Mouse (Mus musculus) liver, embryonic 16.5 days (tissue): ENCODE results near the gene Kif6. TPM values are rescaled to one million over a fixed set of nuclear protein-coding genes. Genes with fewer than 3 reads are reported as not detected.

Experiments
- ATAC-seq: fragments of 200-750 bp; cut with Nextera tagmentation; 2 replicates; pipeline ENCODE4 v1.8.0; 2017; ENCODE audit warnings: low read depth, mild to moderate bottlenecking, moderate number of reproducible peaks, moderate library complexity
- H3K27ac ChIP-seq: fragments of 300-500 bp; sonication (generic); 2 replicates; pipeline ENCODE4 v1.5.1; 2014; ENCODE audit warnings: mild to moderate bottlenecking, low read length
- H3K27me3 ChIP-seq: fragments of 300-500 bp; sonication (generic); 2 replicates; pipeline ENCODE4 v1.6.1; 2014; ENCODE audit warnings: low read depth, low read length, mixed read lengths; ENCODE audit not compliant: control insufficient read depth, insufficient read depth
- H3K36me3 ChIP-seq: fragments of 300-500 bp; sonication (generic); 2 replicates; pipeline ENCODE4 v1.6.1; 2014; ENCODE audit warnings: mild to moderate bottlenecking; ENCODE audit not compliant: control insufficient read depth, insufficient read depth
- H3K4me1 ChIP-seq: fragments of 300-500 bp; sonication (generic); 2 replicates; pipeline ENCODE4 v1.6.1; 2014; ENCODE audit warnings: low read depth, low read length, mixed read lengths; ENCODE audit not compliant: control insufficient read depth
- H3K4me2 ChIP-seq: fragments of 300-500 bp; sonication (generic); 2 replicates; pipeline ENCODE4 v1.6.1; 2014; ENCODE audit warnings: low read depth, low read length, mixed read lengths
- H3K4me3 ChIP-seq: fragments of 300-500 bp; sonication (generic); 2 replicates; pipeline ENCODE4 v1.5.1; 2014; ENCODE audit warnings: low read depth, mild to moderate bottlenecking, low read length
- H3K9ac ChIP-seq: fragments of 300-500 bp; sonication (generic); 2 replicates; pipeline ENCODE4 v1.6.1; 2014; ENCODE audit warnings: low read depth, low read length
- H3K9me3 ChIP-seq: fragments of 300-500 bp; sonication (generic); replicated peaks from 2 replicates; pipeline ENCODE4 v1.6.1; 2016; ENCODE audit warnings: low read length; ENCODE audit not compliant: control insufficient read depth
- WGBS: fragments of 180-500 bp; shearing (Covaris S2); extraction: QIAGEN DNeasy Blood & Tissue Kit; methylation state at CpG from one replicate; pipeline ENCODE4 v1.1.7; 2014; ENCODE audit not compliant: insufficient replicate concordance; 5-methylcytosine and 5-hydroxymethylcytosine counted together
- polyA plus RNA-seq: library from polyadenylated mRNA; unstranded; fragments of >200 nt; fragmentation: Nextera tagmentation; extraction: Ambion mirVana; gene quantifications from 2 replicates; pipeline ENCODE4 v1.2.1, GENCODE M21; 2015

Gene Kif6
- polyA plus RNA-seq, 1 experiment from 2014 or later = 0.11 TPM

- no peak overlapping the region for H3K27ac ChIP-seq
- H3K4me2 ChIP-seq = no peak overlapping the region
- no peaks in the 10 kb centered on the region for H3K9me3 ChIP-seq
- H3K27me3 ChIP-seq = no peaks in the 10 kb centered on the region
- H3K9ac ChIP-seq = no peak overlapping the region
- WGBS = 46% methylated on average over 3 of the region's 3 CpGs
- no peaks in the 10 kb centered on the region for H3K4me1 ChIP-seq
- H3K4me3 ChIP-seq = no peak overlapping the region
- ATAC-seq = no peak
- no peaks in the 10 kb centered on the region for H3K36me3 ChIP-seq
Measured at GRCm38 (mm10) chr17:49796116-49796515, 181.2 kb downstream of the Kif6 start.

- ATAC-seq = no peak
- Histone ChIP-seq H3K4me1 (no peaks in the 10 kb centered on the region), H3K27ac (no peak overlapping the region), H3K9ac (no peak overlapping the region), H3K4me3 (no peak overlapping the region), H3K27me3 (no peaks in the 10 kb centered on the region), H3K4me2 (no peak overlapping the region), H3K9me3 (no peaks in the 10 kb centered on the region), H3K36me3 (no peaks in the 10 kb centered on the region)
- WGBS = 56% methylated on average over 5 of the region's 5 CpGs
Measured at GRCm38 (mm10) chr17:49799168-49799567, 184.2 kb downstream of the Kif6 start.

DNA sequence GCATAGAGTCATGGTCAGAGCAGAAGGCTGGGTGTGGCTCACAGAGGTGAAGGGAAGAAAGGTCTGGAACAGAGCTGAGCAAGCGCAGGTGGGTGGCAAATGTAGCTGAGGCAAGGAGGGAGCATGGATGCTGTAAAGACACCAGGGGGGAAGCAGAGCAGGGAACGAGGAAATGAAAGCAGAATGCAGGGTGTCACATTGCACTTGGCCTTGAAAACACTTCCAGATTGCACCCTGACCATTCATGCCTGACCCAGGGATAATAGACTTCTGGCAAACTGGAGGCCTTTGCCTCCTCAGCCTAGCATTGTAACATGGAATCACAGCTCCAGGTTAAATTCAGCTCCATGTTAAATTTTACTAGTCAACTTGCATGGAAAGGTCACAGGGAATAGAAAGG is 185.2 kb downstream of the Kif6 start:
- Histone ChIP-seq H3K27ac (no peak overlapping the region), H3K36me3 (no peaks in the 10 kb centered on the region), H3K4me3 (no peak overlapping the region), H3K9ac (no peak overlapping the region), H3K27me3 (no peaks in the 10 kb centered on the region), H3K4me2 (no peak overlapping the region), H3K4me1 (no peaks in the 10 kb centered on the region), H3K9me3 (no peaks in the 10 kb centered on the region)
- WGBS = 46% methylated on average over 2 of the region's 2 CpGs
- ATAC-seq = no peak

GRCm38 (mm10) chr17:49807461-49807860 is 192.5 kb downstream of the Kif6 start:
- H3K36me3 ChIP-seq = no peaks in the 10 kb centered on the region
- no peak overlapping the region for H3K4me2 ChIP-seq
- no peak overlapping the region for H3K27ac ChIP-seq
- ATAC-seq = no peak
- H3K4me1 ChIP-seq = no peaks in the 10 kb centered on the region
- 54% methylated on average over 4 of the region's 4 CpGs for WGBS
- H3K4me3 ChIP-seq = no peak overlapping the region
- no peaks in the 10 kb centered on the region for H3K9me3 ChIP-seq
- H3K27me3 ChIP-seq = no peaks in the 10 kb centered on the region
- no peak overlapping the region for H3K9ac ChIP-seq

DNA sequence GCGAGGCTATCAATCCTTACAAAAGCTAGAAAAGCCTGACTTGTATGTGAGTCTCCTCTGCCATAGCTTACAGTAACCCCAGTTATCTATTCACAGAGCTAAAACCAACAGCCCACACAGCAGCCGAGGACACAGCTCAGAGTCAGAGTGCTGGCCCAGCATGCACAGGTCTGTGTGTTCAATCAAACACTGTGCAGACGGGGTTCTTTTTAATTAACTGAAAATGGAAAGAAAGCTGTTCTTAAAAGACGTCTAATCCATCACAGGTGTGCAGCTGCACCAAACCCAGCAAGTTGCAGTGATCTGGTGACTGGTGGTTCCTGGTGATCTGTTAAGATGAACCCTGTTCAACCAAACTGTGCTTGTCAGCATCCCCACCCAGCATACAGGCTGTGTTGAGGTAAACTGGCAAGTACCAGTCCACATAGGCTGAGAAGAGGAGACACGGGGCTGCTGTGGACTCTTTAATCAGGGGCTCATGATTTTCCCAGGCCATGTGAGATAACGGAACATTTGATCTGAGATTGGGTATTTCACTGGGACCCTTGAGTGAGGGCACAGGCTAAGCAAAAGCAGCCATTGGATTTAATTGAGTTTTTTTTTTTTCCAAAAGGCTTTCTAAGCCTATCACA is 193.9 kb downstream of the Kif6 start:
- no peaks in the 10 kb centered on the region for H3K9me3 ChIP-seq
- no peaks in the 10 kb centered on the region for H3K36me3 ChIP-seq
- no peak overlapping the region for H3K27ac ChIP-seq
- no peak for ATAC-seq
- no peak overlapping the region for H3K9ac ChIP-seq
- H3K27me3 ChIP-seq = no peaks in the 10 kb centered on the region
- H3K4me2 ChIP-seq = no peak overlapping the region
- H3K4me1 ChIP-seq = no peaks in the 10 kb centered on the region
- 52% methylated on average over 6 of the region's 6 CpGs for WGBS
- no peak overlapping the region for H3K4me3 ChIP-seq

- Histone ChIP-seq H3K9me3 (no peaks in the 10 kb centered on the region), H3K9ac (no peak overlapping the region), H3K27me3 (no peaks in the 10 kb centered on the region), H3K4me3 (no peak overlapping the region), H3K4me2 (no peak overlapping the region), H3K4me1 (no peaks in the 10 kb centered on the region), H3K27ac (no peak overlapping the region), H3K36me3 (no peaks in the 10 kb centered on the region)
- WGBS = 67% methylated on average over 5 of the region's 5 CpGs
- ATAC-seq = no peak
Measured at GRCm38 (mm10) chr17:49813893-49814640, 199.1 kb downstream of the Kif6 start.

GRCm38 (mm10) chr17:49816067-49816565 is 201.2 kb downstream of the Kif6 start:
- ATAC-seq = no peak
- H3K9ac ChIP-seq = no peak overlapping the region
- no peaks in the 10 kb centered on the region for H3K4me1 ChIP-seq
- H3K27ac ChIP-seq = no peak overlapping the region
- H3K9me3 ChIP-seq = no peaks in the 10 kb centered on the region
- no peaks in the 10 kb centered on the region for H3K27me3 ChIP-seq
- 31% methylated on average over 5 of the region's 5 CpGs for WGBS
- no peak overlapping the region for H3K4me2 ChIP-seq
- H3K36me3 ChIP-seq = no peaks in the 10 kb centered on the region
- no peak overlapping the region for H3K4me3 ChIP-seq

- WGBS = 39% methylated on average over 5 of the region's 5 CpGs
- Histone ChIP-seq H3K9me3 (no peaks in the 10 kb centered on the region), H3K36me3 (no peaks in the 10 kb centered on the region), H3K4me2 (no peak overlapping the region), H3K4me3 (no peak overlapping the region), H3K27ac (no peak overlapping the region), H3K27me3 (no peaks in the 10 kb centered on the region), H3K4me1 (no peaks in the 10 kb centered on the region), H3K9ac (no peak overlapping the region)
- ATAC-seq = no peak
Measured at GRCm38 (mm10) chr17:49816703-49817102, 201.8 kb downstream of the Kif6 start.

- Histone ChIP-seq H3K9me3 (no peaks in the 10 kb centered on the region), H3K4me1 (no peaks in the 10 kb centered on the region), H3K4me2 (no peak overlapping the region), H3K36me3 (no peaks in the 10 kb centered on the region), H3K9ac (no peak overlapping the region), H3K27me3 (no peaks in the 10 kb centered on the region), H3K27ac (no peak overlapping the region), H3K4me3 (no peak overlapping the region)
- no peak for ATAC-seq
- 75% methylated on average over 4 of the region's 4 CpGs for WGBS
Measured at GRCm38 (mm10) chr17:49820203-49820602, 205.3 kb downstream of the Kif6 start.
